Mouse (Mus musculus) embryonic fibroblast, embryonic 13.5 days (primary cell): ENCODE data around the gene Tmem54.

Source experiments
- CTCF ChIP-seq: IDR thresholded peaks from 2 replicates; pipeline ENCODE4 v1.5.1; 2011; ENCODE audit warnings: mild to moderate bottlenecking, control low read depth, low read length, moderate library complexity, borderline replicate concordance; ENCODE audit not compliant: insufficient read depth
- POLR2A ChIP-seq: IDR thresholded peaks from 2 replicates; pipeline ENCODE4 v1.6.1; 2011; ENCODE audit warnings: low read depth, mild to moderate bottlenecking, control low read depth, low read length, moderate library complexity

DNA sequence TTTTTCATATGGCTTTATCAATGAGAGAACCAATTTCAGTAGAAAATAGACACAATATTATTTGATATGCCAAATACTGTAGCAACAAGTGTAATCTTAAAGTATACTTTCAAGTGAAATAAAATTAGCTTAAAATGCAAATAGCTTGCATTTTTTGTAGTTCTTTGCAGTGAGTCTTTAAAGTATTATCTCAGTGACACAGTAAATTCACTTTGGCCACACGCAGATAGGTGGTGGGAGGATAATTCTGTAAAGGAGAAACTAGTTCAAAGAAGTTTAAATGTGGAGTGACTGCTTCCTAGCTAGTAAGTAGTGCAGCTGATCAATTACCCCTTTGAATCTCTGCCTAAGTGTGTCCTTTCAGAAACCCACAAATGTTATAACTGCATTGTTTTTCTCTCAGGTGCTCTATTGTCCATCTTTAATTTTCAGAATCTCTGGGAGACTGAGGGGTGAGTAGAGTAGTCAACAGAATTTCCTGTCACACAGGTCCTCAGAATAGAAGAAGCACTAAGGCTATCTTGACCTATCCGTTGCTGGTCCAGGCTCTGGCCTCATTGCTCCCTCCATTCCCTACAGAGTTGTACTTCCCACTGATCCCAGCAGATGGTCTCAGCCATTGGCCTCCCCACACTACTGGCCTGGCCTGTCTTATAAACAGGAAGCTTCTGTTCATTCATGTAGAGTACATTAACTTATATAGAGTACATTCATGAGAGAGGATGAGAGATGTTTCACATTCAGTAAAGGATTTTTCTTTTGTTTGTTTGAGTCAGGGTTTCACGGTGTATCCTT lies 42.9 kb upstream of the Tmem54 start:
- no peak for TF ChIP-seq CTCF
- TF ChIP-seq POLR2A, result no peak
